Mouse (Mus musculus) small intestine, adult 2 months (tissue): ENCODE measurements around the gene Agtrap. TPM values are rescaled to one million over a fixed set of nuclear protein-coding genes. Genes with fewer than 3 reads are reported as not detected.
"Not testable (repeated sequence)": the region's sequence is repeated elsewhere in the genome, so short reads cannot be mapped to it uniquely, and the experiment has no call there.

Experiments used
- H3K27ac ChIP-seq: fragments of 200-500 bp; 2 replicates; pipeline ENCODE4 v1.5.1; 2012; ENCODE audit warnings: low read depth, low read length, control low read depth, inconsistent platforms; ENCODE audit not compliant: insufficient read depth
- H3K27me3 ChIP-seq: fragments of 200-500 bp; 2 replicates; pipeline ENCODE4 v1.6.1; 2012; ENCODE audit warnings: mild to moderate bottlenecking, moderate library complexity, low read length, inconsistent platforms; ENCODE audit not compliant: control insufficient read depth, insufficient read depth
- H3K36me3 ChIP-seq: fragments of 200-500 bp; 2 replicates; pipeline ENCODE4 v1.6.1; 2012; ENCODE audit warnings: mild to moderate bottlenecking, low read length, control low read depth, inconsistent platforms; ENCODE audit not compliant: control insufficient read depth, insufficient read depth
- H3K4me1 ChIP-seq: fragments of 200-500 bp; 2 replicates; pipeline ENCODE4 v1.6.1; 2012; ENCODE audit warnings: low read length, inconsistent platforms, mixed read lengths; ENCODE audit not compliant: control insufficient read depth, insufficient read depth, insufficient read length
- H3K4me3 ChIP-seq: fragments of 200-500 bp; 2 replicates; pipeline ENCODE4 v1.5.1; 2012; ENCODE audit warnings: low read depth, mild to moderate bottlenecking, control low read depth, inconsistent platforms, low read length, moderate library complexity
- CTCF ChIP-seq: fragments of 200-500 bp; IDR thresholded peaks from 2 replicates; pipeline ENCODE4 v1.5.1; 2012; ENCODE audit warnings: low read depth, mild to moderate bottlenecking, control low read depth, inconsistent platforms, low read length, moderate library complexity, mixed read lengths; ENCODE audit not compliant: insufficient replicate concordance, insufficient read length; ENCODE audit errors: extremely low read depth
- POLR2A ChIP-seq: fragments of 200-500 bp; IDR thresholded peaks from 2 replicates; pipeline ENCODE4 v1.6.1; 2012; ENCODE audit warnings: low read depth, mild to moderate bottlenecking, control low read depth, inconsistent platforms, low read length, moderate library complexity
- WGBS: fragments of 180-500 bp; shearing (Covaris S2); methylation state at CpG from one replicate; pipeline ENCODE4 v1.1.7; 2018; 5-methylcytosine and 5-hydroxymethylcytosine counted together
- polyA plus RNA-seq: library from polyadenylated mRNA; depleted of rRNA; stranded (reverse); fragments of >200 nt; gene quantifications from 2 replicates; pipeline ENCODE4 v1.2.3, GENCODE M21; 2012

Agtrap gene
- polyA plus RNA-seq, 1 experiment = 14.2 TPM

- H3K4me1 ChIP-seq = peaks cover 2% of the 10 kb centered on the region; the same call in 1 of the 2 replicates
- no peaks in the 10 kb centered on the region for H3K27me3 ChIP-seq
- 90% methylated on average over 21 of the region's 21 CpGs for WGBS
- peaks cover 16% of the 10 kb centered on the region; the same call in 1 of the 2 replicates for H3K36me3 ChIP-seq
- H3K4me3 ChIP-seq = no peak overlapping the region
- TF ChIP-seq CTCF (no peak), POLR2A (no peak)
- no peak overlapping the region for H3K27ac ChIP-seq
Observed at GRCm38 (mm10) chr4:148054961-148055695, 32.7 kb downstream of the Agtrap start.

GRCm38 (mm10) chr4:148053417-148053920, 34.4 kb downstream of the Agtrap start:
- Histone ChIP-seq H3K27ac (no peak overlapping the region), H3K4me3 (no peak overlapping the region), H3K36me3 (peaks cover 16% of the 10 kb centered on the region; the same call in 1 of the 2 replicates), H3K27me3 (no peaks in the 10 kb centered on the region), H3K4me1 (peaks cover 4% of the 10 kb centered on the region; the same call in 1 of the 2 replicates)
- no peak for TF ChIP-seq POLR2A
- 92% methylated on average over 12 of the region's 12 CpGs for WGBS

- Histone ChIP-seq H3K27me3 (no peaks in the 10 kb centered on the region), H3K4me1 (peaks cover 4% of the 10 kb centered on the region; the same call in 1 of the 2 replicates), H3K4me3 (no peak overlapping the region), H3K36me3 (peaks cover 16% of the 10 kb centered on the region; the same call in 1 of the 2 replicates), H3K27ac (no peak overlapping the region)
- 84% methylated on average over 2 of the region's 2 CpGs for WGBS
- no peak for TF ChIP-seq POLR2A
- TF ChIP-seq CTCF = no peak
Observed at GRCm38 (mm10) chr4:148052976-148053375, 34.9 kb downstream of the Agtrap start.

GRCm38 (mm10) chr4:148051886-148052285, 35.9 kb downstream of the Agtrap start:
- no peak overlapping the region for H3K27ac ChIP-seq
- no peak overlapping the region for H3K4me3 ChIP-seq
- peaks cover 4% of the 10 kb centered on the region; the same call in 1 of the 2 replicates for H3K4me1 ChIP-seq
- 98% methylated on average over 11 of the region's 11 CpGs for WGBS
- H3K36me3 ChIP-seq = peaks cover 16% of the 10 kb centered on the region; the same call in 1 of the 2 replicates
- TF ChIP-seq CTCF (no peak), POLR2A (no peak)
- H3K27me3 ChIP-seq = no peaks in the 10 kb centered on the region

- H3K27me3 ChIP-seq = no peaks in the 10 kb centered on the region
- peaks cover 16% of the 10 kb centered on the region; the same call in 1 of the 2 replicates for H3K36me3 ChIP-seq
- TF ChIP-seq POLR2A (no peak), CTCF (no peak)
- WGBS = 94% methylated on average over 13 of the region's 13 CpGs
- H3K27ac ChIP-seq = no peak overlapping the region
- no peak overlapping the region for H3K4me3 ChIP-seq
- peaks cover 4% of the 10 kb centered on the region; the same call in 1 of the 2 replicates for H3K4me1 ChIP-seq
Observed at GRCm38 (mm10) chr4:148051046-148051776, 36.6 kb downstream of the Agtrap start.

- H3K27me3 ChIP-seq, H3K4me3 ChIP-seq, H3K27ac ChIP-seq, H3K4me1 ChIP-seq: not testable (repeated sequence)
- peaks cover 12% of the 10 kb centered on the region; the same call in 1 of the 2 replicates for H3K36me3 ChIP-seq
- 67% methylated on average over 3 of the region's 3 CpGs for WGBS
Observed at GRCm38 (mm10) chr4:148050396-148050914, 37.4 kb downstream of the Agtrap start.

GRCm38 (mm10) chr4:148046450-148047031, 41.3 kb downstream of the Agtrap start:
- no peak for TF ChIP-seq POLR2A
- no peak for TF ChIP-seq CTCF

More at GRCm38 (mm10) chr4:148046450-148047031, 41.3 kb downstream of the Agtrap start:
- Histone ChIP-seq H3K27me3 (no peaks in the 10 kb centered on the region), H3K36me3 (no peaks in the 10 kb centered on the region), H3K4me1 (peaks cover 4% of the 10 kb centered on the region; the same call in 1 of the 2 replicates), H3K4me3 (no peak overlapping the region), H3K27ac (no peak overlapping the region)
- 63% methylated on average over 4 of the region's 4 CpGs for WGBS
